Mouse (Mus musculus) spleen, embryonic (tissue): ENCODE data around the gene Mrps36.
"Not testable (repeated sequence)": the region's sequence is repeated elsewhere in the genome, so short reads cannot be mapped to it uniquely, and the experiment has no call there.

Source experiments
- CTCF ChIA-PET: fragments of 350-600 bp; sonication (Branson Sonifier 250); formaldehyde crosslinking; loops from one replicate; lab custom pipeline; 2022; lab: Charles Lee

The Mrps36 gene

DNA sequence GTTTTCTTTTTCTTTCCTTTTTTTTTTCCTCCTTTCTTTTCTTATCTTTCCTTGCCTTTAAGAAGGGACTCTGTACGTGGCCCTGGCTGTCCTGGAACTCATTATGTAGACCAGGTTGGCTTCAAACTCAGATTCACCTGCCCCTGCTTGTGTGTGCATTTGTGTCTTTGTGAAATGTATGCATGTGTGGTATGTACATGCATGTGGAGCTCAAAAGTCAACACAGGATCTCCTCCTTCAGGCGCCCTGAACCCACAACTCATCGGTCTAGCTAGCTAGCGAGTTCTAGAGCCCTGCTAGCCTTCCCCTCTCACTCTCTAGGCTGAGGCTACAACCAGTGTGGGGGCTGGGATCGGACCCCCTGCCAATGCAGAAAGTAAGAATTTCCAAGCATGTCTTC lies 1.6 kb downstream of the Mrps36 start:
- CTCF ChIA-PET: interaction anchor here (0.8 kb wide), 1 partner anchor 19 kb away, joined by 3 read pairs; no protein-coding TSS in a partner anchor

DNA sequence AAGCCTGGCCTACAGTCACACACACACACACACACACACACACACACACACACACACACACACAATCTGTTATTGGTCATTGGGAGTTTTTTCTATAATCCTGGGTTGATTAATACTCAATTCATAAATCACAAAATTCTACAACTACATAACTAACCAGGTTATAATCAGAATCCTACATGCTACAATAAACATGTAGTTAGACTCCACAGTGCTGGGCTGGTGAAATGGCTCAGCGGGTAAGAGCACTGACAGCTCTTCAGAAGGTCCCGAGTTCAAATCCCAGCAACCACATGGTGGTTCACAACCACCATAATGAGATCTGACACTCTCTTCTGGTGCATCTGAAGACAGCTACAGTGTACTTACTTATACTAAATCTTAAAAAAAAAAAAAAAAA lies 11.7 kb downstream of the Mrps36 start:
- CTCF ChIA-PET: no interaction called here

DNA sequence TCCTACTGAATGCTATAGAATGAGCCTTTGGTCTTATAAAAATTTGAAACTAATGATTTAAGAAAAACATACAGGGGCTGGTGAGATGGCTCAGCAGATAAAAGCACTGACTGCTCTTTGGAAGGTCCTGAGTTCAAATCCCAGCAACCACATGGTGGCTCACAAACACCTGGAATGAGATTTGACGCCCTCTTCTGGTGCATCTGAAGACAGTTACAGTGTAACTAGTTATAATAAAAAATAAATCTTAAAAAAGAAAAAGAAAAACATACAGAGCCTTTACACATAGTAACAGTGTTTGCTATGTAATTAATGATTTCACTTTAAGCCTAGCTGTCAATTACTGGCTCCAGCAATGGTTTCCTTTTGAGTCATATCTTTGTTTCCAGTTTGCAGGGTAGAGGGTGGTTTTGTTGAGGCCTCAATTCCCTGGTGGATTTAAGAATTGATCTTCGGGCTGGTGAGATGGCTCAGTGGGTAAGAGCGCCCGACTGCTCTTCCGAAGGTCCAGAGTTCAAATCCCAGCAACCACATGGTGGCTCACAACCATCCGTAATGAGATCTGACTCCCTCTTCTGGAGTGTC lies 12.9 kb downstream of the Mrps36 start:
- CTCF ChIA-PET: not testable (repeated sequence)

DNA sequence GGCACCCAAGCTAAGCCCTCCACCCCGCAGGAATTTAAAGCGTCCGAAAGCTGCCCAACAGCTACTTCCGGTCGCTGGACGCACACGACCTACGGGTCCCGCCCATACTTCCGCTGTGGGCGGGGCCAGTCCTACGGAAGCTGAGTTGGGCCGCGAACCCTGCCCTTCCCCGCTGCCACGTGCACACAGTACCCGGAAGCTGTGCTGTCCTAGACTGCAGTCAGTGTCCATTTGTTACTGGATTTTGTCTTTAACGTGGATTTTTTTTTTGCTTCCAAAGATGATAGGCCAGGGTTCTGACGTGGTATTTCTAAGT lies 13.6 kb downstream of the Mrps36 start, which contains the start of gene Cdk7:
TSS of gene Cdk7 (minus strand) at position 79 of the 316 bp plus-strand sequence.
- CTCF ChIA-PET: no interaction called here

DNA sequence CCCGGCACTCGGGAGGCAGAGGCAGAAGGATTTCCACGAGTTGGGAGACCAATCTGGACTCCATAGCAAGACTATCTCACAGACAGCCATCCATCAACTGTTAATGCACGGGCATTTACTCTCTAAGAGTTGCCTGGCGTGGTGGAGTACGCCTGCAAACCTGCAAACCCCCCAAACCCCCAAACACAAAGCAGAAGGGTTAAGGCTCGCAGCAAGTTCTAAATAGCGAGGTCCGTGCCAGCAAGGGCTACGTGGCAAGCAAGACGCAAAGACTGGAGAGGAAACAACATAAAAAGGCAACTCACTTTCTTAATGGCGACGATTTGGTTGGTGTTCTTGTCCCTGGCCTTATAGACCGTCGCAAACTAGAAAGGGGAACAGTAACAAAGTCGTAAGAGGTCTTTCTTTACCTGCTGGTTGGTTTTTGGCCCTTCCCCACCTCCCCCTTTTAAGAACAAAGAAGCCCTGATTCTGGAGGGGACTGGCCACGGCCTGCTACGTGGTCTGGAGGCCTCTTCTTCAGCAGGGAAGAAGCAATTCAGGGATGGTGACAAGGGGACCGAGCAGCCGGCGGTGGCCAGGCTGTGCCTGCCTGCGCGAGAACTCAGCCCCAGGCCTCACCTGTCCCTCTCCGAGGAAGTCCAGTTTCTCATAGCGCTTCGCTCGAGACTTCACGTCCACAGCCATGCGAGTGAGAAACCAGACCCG lies 14.2 kb downstream of the Mrps36 start:
- CTCF ChIA-PET: no interaction called here

DNA sequence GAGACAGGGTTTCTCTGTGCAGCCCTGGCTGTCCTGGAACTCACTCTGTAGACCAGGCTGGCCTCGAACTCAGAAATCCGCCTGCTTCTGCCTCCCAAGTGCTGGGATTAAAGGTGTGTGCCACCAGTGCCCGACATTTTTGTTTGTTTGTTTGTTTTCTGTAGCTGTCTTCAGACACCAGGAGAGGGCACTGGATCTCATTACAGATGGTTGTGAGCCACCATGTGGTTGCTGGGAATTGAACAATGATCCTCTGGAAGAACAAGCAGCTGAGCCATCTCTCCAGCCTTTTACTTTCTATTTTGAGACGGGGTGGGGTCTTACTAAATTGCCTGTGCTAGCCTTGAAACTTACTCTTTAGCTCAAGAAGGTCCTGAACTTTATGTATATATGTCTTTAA lies 15.9 kb downstream of the Mrps36 start:
- CTCF ChIA-PET: interaction anchor here (0.6 kb wide), 1 partner anchor 92 kb away, joined by 6 read pairs; no protein-coding TSS in a partner anchor

DNA sequence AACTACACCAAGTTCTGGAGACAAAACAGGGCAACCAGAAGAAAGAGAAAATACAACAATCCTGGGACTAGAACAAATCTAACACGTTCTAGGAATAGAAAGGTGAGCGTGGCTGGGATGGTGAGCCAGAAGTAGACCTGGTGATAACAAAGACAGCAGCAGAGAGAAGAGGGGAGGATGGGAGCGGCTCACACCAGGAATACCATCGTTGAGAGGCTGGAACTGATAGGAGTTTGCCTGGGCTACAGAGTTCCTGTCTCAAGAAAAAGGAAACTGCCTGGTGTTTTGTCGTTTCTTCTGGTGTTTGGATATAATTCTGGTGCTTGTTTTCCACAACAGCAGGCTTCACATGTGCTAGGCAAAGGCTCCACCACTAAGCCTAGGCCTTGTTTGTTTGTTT lies 16.4 kb downstream of the Mrps36 start:
- CTCF ChIA-PET: no interaction called here

DNA sequence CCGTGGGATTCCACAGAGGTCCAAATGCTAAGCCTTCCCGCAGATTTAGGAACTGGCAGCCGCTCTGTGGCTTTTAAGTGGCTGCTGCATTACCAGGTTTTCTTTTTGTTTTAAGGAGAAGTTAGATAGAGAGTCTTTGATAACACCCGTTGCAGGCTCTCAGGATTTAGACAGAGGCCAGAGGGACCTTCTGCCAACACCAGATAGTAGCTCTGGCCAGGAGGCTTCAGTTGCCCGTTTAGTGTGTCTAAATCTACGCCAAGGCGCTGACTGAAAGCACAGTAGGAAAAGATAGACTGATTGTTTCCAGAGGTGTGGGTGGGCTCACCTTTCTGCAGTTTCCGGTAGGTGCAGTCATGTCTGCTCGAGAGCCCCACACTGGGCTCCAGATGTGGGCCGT lies 19.3 kb downstream of the Mrps36 start:
- CTCF ChIA-PET: no interaction called here

DNA sequence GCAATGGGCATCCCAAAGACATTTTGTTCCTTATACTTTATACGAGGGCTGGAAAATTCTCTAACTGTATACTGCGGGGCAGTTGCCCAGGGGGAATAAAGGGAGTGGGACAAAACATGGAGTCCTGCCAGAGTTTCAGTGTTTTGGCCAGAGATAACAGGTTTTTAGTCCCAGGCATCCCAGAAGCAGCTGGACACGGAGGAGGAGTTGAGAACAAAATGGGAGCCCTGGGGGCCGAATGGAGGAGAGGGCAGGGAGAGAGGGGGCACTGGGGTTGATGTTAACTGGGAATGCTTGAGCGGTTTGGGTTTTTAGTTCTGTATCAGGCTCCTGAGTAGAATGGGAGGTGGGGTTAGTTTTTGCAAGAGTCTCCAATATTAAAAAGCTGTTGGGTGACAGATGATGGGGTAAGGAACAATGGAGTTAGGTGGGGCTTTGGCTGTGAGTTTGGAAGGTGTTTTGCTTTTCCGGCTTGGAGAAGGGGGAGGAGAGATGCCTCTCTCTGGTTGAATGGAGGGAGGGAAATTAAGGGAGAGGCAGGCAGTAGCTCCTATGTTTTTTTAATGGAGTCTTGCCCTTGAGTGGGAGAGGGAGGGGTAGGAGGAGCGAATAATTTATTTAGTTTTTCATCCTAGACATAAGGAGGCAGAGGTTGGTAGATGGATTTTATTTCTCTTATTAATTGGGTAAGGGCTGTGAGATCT lies 20.3 kb downstream of the Mrps36 start:
- CTCF ChIA-PET: no interaction called here

DNA sequence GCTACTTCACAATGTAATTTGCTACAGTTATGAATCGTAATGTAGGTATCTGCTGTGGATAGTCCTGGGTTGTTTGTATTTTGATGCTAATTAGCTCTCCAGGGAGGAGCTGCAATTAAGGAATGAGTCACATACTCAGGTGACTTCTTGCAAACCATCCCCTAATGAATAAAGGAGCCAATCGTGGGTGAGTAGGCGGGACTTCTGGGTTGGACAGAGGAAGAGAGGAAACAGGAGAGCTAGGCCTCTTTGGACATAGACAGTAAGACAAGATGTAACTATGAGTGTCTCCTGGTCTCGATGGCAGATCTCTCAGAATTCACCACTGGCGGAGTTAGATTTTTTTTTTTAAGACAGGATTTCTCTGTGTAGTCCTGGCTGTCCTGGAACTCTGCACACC lies 22.8 kb downstream of the Mrps36 start:
- CTCF ChIA-PET: no interaction called here

DNA sequence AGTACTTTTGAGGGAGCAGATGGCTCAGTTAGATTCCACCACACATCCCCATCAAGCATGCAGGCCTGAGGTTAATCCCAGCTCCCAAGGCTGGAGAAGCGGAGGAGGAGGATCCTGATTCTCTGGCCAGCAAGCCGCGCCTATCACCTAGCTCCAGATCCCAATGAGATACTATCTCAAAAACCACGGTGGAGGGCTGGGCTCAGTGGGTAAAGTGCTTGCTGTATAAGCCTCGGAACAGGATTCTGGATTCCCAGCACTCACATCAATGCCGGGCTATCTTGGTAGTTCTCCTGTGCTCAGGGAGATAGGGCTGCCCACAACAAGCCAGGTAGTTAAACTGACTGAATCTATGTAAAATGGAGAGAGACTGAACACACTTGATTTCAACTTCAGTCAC lies 29.0 kb downstream of the Mrps36 start:
- CTCF ChIA-PET: no interaction called here

DNA sequence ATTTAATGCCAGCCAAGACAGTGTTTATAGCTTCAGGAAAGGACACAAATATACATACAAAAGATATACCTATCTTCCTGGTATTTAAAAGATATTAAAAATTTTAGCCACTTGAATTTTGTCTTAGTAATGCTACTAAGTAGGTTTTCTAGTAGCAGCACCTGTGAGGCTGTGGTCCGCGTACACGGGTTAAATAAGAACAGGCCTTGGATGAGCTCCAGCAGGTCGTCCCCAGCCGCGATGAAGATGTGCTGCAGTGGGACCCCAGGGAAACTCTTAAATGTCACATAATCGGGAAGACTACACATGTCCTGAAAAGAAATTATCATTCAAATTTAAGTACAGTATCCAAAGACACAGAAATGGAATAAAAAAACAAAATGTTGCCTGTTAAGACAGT lies 38.3 kb downstream of the Mrps36 start:
- CTCF ChIA-PET: interaction anchor here (0.6 kb wide), 1 partner anchor 28 kb away, joined by 5 read pairs; no protein-coding TSS in a partner anchor

DNA sequence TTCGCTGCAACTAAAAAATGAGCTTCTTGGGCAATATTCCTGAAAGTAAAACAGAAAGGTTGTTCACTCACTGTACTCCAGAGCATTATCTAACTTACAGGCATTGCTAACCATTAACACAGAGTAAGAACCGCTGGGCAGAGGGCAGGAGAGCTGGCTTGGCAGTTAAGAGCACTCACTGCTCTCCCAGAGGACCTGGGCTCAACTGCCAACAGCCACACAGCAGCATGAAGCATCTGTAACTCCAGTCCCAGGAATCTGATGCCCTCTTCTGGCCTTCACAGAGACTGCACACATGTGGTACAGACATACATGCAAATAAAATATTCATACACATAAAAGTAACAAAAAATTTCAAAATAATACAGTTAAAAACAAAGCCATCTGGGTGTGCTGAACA lies 41.0 kb downstream of the Mrps36 start:
- CTCF ChIA-PET: no interaction called here

DNA sequence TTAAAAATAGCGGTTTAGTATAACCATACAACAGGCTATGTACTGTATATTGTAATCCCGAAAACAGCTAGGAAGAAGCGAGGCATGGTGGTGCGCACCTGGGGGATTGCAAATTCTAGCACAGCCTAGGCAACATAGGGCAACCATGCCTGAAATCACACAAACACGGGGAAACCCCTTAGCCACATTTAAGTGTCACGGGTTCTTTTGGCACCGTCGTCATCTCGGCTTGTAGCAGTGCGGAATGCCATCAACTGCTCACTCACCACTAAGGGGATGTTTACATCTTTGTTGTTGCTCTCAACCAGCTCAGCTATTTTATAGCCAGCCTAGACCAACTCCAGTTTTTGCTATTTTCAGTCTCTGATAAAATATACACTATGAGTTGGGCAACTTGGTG lies 45.6 kb downstream of the Mrps36 start:
- CTCF ChIA-PET: no interaction called here

DNA sequence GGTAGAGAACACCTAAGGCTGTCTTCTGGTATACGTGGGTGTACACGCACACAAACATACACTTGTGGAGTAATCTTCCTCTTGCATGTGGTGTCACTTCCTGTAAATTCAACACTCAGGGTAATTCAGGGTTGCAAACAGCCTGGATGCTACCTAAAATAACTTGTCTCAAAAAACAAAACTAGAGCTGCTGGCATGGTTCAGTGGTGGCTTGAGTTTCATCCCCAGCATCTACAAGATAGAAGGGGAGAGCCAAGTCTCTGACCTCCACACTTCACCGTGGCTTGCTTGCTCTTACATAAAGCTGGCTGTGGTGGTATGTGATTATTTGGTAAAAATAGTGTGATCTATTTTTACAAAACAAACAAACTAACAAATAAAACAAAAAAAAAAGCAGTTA lies 46.9 kb downstream of the Mrps36 start:
- CTCF ChIA-PET: no interaction called here

DNA sequence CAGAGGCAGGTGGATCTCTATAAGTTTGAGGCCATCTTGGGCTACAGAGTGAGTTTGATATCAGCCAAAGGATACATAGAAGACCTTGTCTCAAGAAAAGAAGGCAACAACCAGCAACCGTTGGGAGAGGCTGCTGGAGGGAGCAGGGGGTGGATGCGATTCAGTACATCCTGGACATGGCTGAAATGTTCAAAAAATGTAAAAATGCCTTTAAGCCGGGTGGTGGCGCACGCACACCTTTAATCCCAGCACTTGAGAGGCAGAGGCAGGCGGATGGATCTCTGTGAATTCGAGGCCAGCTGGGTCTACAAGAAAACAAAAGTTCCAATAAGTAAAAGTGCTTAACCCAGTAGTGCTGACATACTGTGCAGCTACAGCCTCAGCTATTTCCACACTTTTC lies 56.9 kb downstream of the Mrps36 start:
- CTCF ChIA-PET: no interaction called here
